Mouse (Mus musculus): ENCODE measurements around the gene Scrn2. TPM values are rescaled to one million over a fixed set of nuclear protein-coding genes. Genes with fewer than 3 reads are reported as not detected.
A peak's percentile ranks its signal among the peaks of the same experiment; 100 is the strongest.

Scrn2 gene
- polyA plus RNA-seq, 1 experiment from 2014 or later = 14.4 TPM

- H3K4me2 ChIP-seq (ENCODE audit: low read length) = peak overlapping the region; percentile 55
- no peak overlapping the region for H3K27ac ChIP-seq (replicated peaks in 1 of 2; ENCODE audit: control insufficient read depth in 1 of 2, insufficient read depth in 1 of 2, low read depth in 2 of 2, low read length in 2 of 2)
- no peak for ATAC-seq (ENCODE audit: insufficient number of reproducible peaks, insufficient read depth, low FRiP score, low read depth)
- no peaks in the 10 kb centered on the region for H3K36me3 ChIP-seq (ENCODE audit: control insufficient read depth, insufficient read depth, low read length)
- peak overlapping the region; percentile 1 to 32; a peak in 3 of 4 replicates for H3K4me3 ChIP-seq (ENCODE audit: control insufficient read depth in 1 of 2, insufficient read depth in 1 of 2, low read depth in 1 of 2, low read length in 2 of 2)
- H3K9ac ChIP-seq (ENCODE audit: low read length) = peak overlapping the region; percentile 36; the same call in 1 of the 2 replicates
- H3K9me3 ChIP-seq (ENCODE audit: control insufficient read depth, low read length) = no peaks in the 10 kb centered on the region
- 1% methylated on average over 61 of the region's 68 CpGs for WGBS
- peaks cover 7 to 26% of the 10 kb centered on the region in 2 experiments; a peak in 3 of 4 replicates for H3K4me1 ChIP-seq (ENCODE audit: control insufficient read depth in 2 of 2, insufficient read depth in 2 of 2, low read length in 2 of 2)
- H3K27me3 ChIP-seq (ENCODE audit: control insufficient read depth, insufficient read depth, low read length) = peaks cover 90% of the 10 kb centered on the region
Observed at GRCm38 (mm10) chr11:97018583-97019344, 11.0 kb upstream of the Scrn2 start.

GRCm38 (mm10) chr11:97019345-97019708 is 10.4 kb upstream of the Scrn2 start:
- no peak overlapping the region for H3K27ac ChIP-seq (replicated peaks in 1 of 2; ENCODE audit: control insufficient read depth in 1 of 2, insufficient read depth in 1 of 2, low read depth in 2 of 2, low read length in 2 of 2)
- peaks cover 90% of the 10 kb centered on the region for H3K27me3 ChIP-seq (ENCODE audit: control insufficient read depth, insufficient read depth, low read length)
- H3K9ac ChIP-seq (ENCODE audit: low read length) = no peak overlapping the region
- H3K9me3 ChIP-seq (ENCODE audit: control insufficient read depth, low read length) = no peaks in the 10 kb centered on the region
- no peak for ATAC-seq (ENCODE audit: insufficient number of reproducible peaks, insufficient read depth, low FRiP score, low read depth)
- H3K4me2 ChIP-seq (ENCODE audit: low read length) = 0 out of 2 replicates have a peak overlapping the region, but pooled peaks have one; percentile 55
- peaks cover 7 to 26% of the 10 kb centered on the region in 2 experiments; a peak in 3 of 4 replicates for H3K4me1 ChIP-seq (ENCODE audit: control insufficient read depth in 2 of 2, insufficient read depth in 2 of 2, low read length in 2 of 2)
- peak overlapping the region in 1 of 2 experiments; percentile 32; a peak in 1 of 4 replicates for H3K4me3 ChIP-seq (ENCODE audit: control insufficient read depth in 1 of 2, insufficient read depth in 1 of 2, low read depth in 1 of 2, low read length in 2 of 2)
- H3K36me3 ChIP-seq (ENCODE audit: control insufficient read depth, insufficient read depth, low read length) = no peaks in the 10 kb centered on the region
- WGBS = 4% methylated on average over 13 of the region's 13 CpGs

GRCm38 (mm10) chr11:97021121-97021765 is 8.5 kb upstream of the Scrn2 start:
- H3K4me1 ChIP-seq (ENCODE audit: control insufficient read depth in 2 of 2, insufficient read depth in 2 of 2, low read length in 2 of 2) = peaks cover 13 to 38% of the 10 kb centered on the region in 2 experiments; a peak in 3 of 4 replicates
- H3K9ac ChIP-seq (ENCODE audit: low read length) = peak overlapping the region; percentile 72; the same call in 1 of the 2 replicates
- H3K4me2 ChIP-seq (ENCODE audit: low read length) = peak overlapping the region; percentile 92
- peak overlapping the region; percentile 53 to 58; a peak in 3 of 4 replicates for H3K4me3 ChIP-seq (ENCODE audit: control insufficient read depth in 1 of 2, insufficient read depth in 1 of 2, low read depth in 1 of 2, low read length in 2 of 2)
- no peak overlapping the region for H3K27ac ChIP-seq (replicated peaks in 1 of 2; ENCODE audit: control insufficient read depth in 1 of 2, insufficient read depth in 1 of 2, low read depth in 2 of 2, low read length in 2 of 2)
- under 1% methylated on average over 26 of the region's 27 CpGs for WGBS
- peaks cover 87% of the 10 kb centered on the region for H3K27me3 ChIP-seq (ENCODE audit: control insufficient read depth, insufficient read depth, low read length)
- no peaks in the 10 kb centered on the region for H3K9me3 ChIP-seq (ENCODE audit: control insufficient read depth, low read length)
- ATAC-seq (ENCODE audit: insufficient number of reproducible peaks, insufficient read depth, low FRiP score, low read depth) = no peak
- no peaks in the 10 kb centered on the region for H3K36me3 ChIP-seq (ENCODE audit: control insufficient read depth, insufficient read depth, low read length)

- under 1% methylated on average over 50 of the region's 50 CpGs for WGBS
- ATAC-seq (ENCODE audit: insufficient number of reproducible peaks, insufficient read depth, low FRiP score, low read depth) = 0 out of 2 replicates have a peak, but pooled peaks have one; percentile 13
- H3K4me1 ChIP-seq (ENCODE audit: control insufficient read depth in 2 of 2, insufficient read depth in 2 of 2, low read length in 2 of 2) = peaks cover 13 to 38% of the 10 kb centered on the region in 2 experiments; a peak in 3 of 4 replicates
- peak overlapping the region; percentile 53 to 58 for H3K4me3 ChIP-seq (ENCODE audit: control insufficient read depth in 1 of 2, insufficient read depth in 1 of 2, low read depth in 1 of 2, low read length in 2 of 2)
- peak overlapping the region; percentile 72 for H3K9ac ChIP-seq (ENCODE audit: low read length)
- no peaks in the 10 kb centered on the region for H3K36me3 ChIP-seq (ENCODE audit: control insufficient read depth, insufficient read depth, low read length)
- no peak overlapping the region for H3K27ac ChIP-seq (replicated peaks in 1 of 2; ENCODE audit: control insufficient read depth in 1 of 2, insufficient read depth in 1 of 2, low read depth in 2 of 2, low read length in 2 of 2)
- no peaks in the 10 kb centered on the region for H3K9me3 ChIP-seq (ENCODE audit: control insufficient read depth, low read length)
- peak overlapping the region; percentile 92 for H3K4me2 ChIP-seq (ENCODE audit: low read length)
- H3K27me3 ChIP-seq (ENCODE audit: control insufficient read depth, insufficient read depth, low read length) = peaks cover 80% of the 10 kb centered on the region
Observed at GRCm38 (mm10) chr11:97021873-97022484, 7.8 kb upstream of the Scrn2 start.

- H3K4me2 ChIP-seq (ENCODE audit: low read length) = peak overlapping the region; percentile 74; the same call in 1 of the 2 replicates
- peaks cover 13 to 27% of the 10 kb centered on the region in 2 experiments; a peak in 3 of 4 replicates for H3K4me1 ChIP-seq (ENCODE audit: control insufficient read depth in 2 of 2, insufficient read depth in 2 of 2, low read length in 2 of 2)
- H3K27ac ChIP-seq (replicated peaks in 1 of 2; ENCODE audit: control insufficient read depth in 1 of 2, insufficient read depth in 1 of 2, low read depth in 2 of 2, low read length in 2 of 2) = no peak overlapping the region
- 19% methylated on average over 10 of the region's 10 CpGs for WGBS
- no peak overlapping the region for H3K9ac ChIP-seq (ENCODE audit: low read length)
- H3K4me3 ChIP-seq (ENCODE audit: control insufficient read depth in 1 of 2, insufficient read depth in 1 of 2, low read depth in 1 of 2, low read length in 2 of 2) = no peak overlapping the region
- H3K36me3 ChIP-seq (ENCODE audit: control insufficient read depth, insufficient read depth, low read length) = no peaks in the 10 kb centered on the region
- H3K9me3 ChIP-seq (ENCODE audit: control insufficient read depth, low read length) = no peaks in the 10 kb centered on the region
- H3K27me3 ChIP-seq (ENCODE audit: control insufficient read depth, insufficient read depth, low read length) = peaks cover 56% of the 10 kb centered on the region
- ATAC-seq (ENCODE audit: insufficient number of reproducible peaks, insufficient read depth, low FRiP score, low read depth) = no peak
Observed at GRCm38 (mm10) chr11:97024977-97025376, 4.8 kb upstream of the Scrn2 start.

- peak; percentile 36; the same call in 1 of the 2 replicates for ATAC-seq (ENCODE audit: insufficient number of reproducible peaks, insufficient read depth, low FRiP score, low read depth)
- Histone ChIP-seq H3K4me1 (ENCODE audit: control insufficient read depth in 2 of 2, insufficient read depth in 2 of 2, low read length in 2 of 2) (peaks cover 18 to 27% of the 10 kb centered on the region in 2 experiments), H3K9me3 (ENCODE audit: control insufficient read depth, low read length) (no peaks in the 10 kb centered on the region), H3K4me2 (ENCODE audit: low read length) (peak overlapping the region; percentile 74), H3K36me3 (ENCODE audit: control insufficient read depth, insufficient read depth, low read length) (no peaks in the 10 kb centered on the region), H3K9ac (ENCODE audit: low read length) (peak overlapping the region; percentile 74), H3K4me3 (ENCODE audit: control insufficient read depth in 1 of 2, insufficient read depth in 1 of 2, low read depth in 1 of 2, low read length in 2 of 2) (peak overlapping the region; percentile 30 to 35), H3K27ac (replicated peaks in 1 of 2; ENCODE audit: control insufficient read depth in 1 of 2, insufficient read depth in 1 of 2, low read depth in 2 of 2, low read length in 2 of 2) (peak overlapping the region; percentile 62 to 67), H3K27me3 (ENCODE audit: control insufficient read depth, insufficient read depth, low read length) (peaks cover 48% of the 10 kb centered on the region)
- WGBS = 3% methylated on average over 17 of the region's 17 CpGs
Observed at GRCm38 (mm10) chr11:97025721-97026344, 3.9 kb upstream of the Scrn2 start.

GRCm38 (mm10) chr11:97030426-97030825 is 688 bp downstream of the Scrn2 start:
- WGBS = 22% methylated on average over 15 of the region's 15 CpGs
- ATAC-seq (ENCODE audit: insufficient number of reproducible peaks, insufficient read depth, low FRiP score, low read depth) = no peak
- peak overlapping the region; percentile 58 to 80 for H3K4me3 ChIP-seq (ENCODE audit: control insufficient read depth in 1 of 2, insufficient read depth in 1 of 2, low read depth in 1 of 2, low read length in 2 of 2)
- H3K4me1 ChIP-seq (ENCODE audit: control insufficient read depth in 2 of 2, insufficient read depth in 2 of 2, low read length in 2 of 2) = peaks cover 6 to 11% of the 10 kb centered on the region in 2 experiments
- H3K9me3 ChIP-seq (ENCODE audit: control insufficient read depth, low read length) = no peaks in the 10 kb centered on the region
- H3K27me3 ChIP-seq (ENCODE audit: control insufficient read depth, insufficient read depth, low read length) = 0 out of 2 replicates have a peak, but pooled peaks cover 3% of the 10 kb centered on the region
- H3K9ac ChIP-seq (ENCODE audit: low read length) = peak overlapping the region; percentile 74
- peaks cover 16% of the 10 kb centered on the region; the same call in 1 of the 2 replicates for H3K36me3 ChIP-seq (ENCODE audit: control insufficient read depth, insufficient read depth, low read length)
- peak overlapping the region; percentile 66 for H3K4me2 ChIP-seq (ENCODE audit: low read length)
- no peak overlapping the region for H3K27ac ChIP-seq (replicated peaks in 1 of 2; ENCODE audit: control insufficient read depth in 1 of 2, insufficient read depth in 1 of 2, low read depth in 2 of 2, low read length in 2 of 2)

All from heart, embryonic 14.5 days (tissue).